Mouse (Mus musculus) embryonic facial prominence, embryonic 11.5 days (tissue): Measurements from ENCODE around the gene Tspan31. TPM values are rescaled to one million over a fixed set of nuclear protein-coding genes. Genes with fewer than 3 reads are reported as not detected.

Experiments
- ATAC-seq: fragments of 200-750 bp; cut with Nextera tagmentation; replicated peaks from 2 replicates; pipeline ENCODE4 v1.8.0; 2017; ENCODE audit warnings: low read depth; ENCODE audit not compliant: insufficient number of reproducible peaks, low FRiP score, low TSS enrichment
- DNase-seq: peaks from one replicate; pipeline ENCODE4 v3.0.0-alpha.2; 2015; ENCODE audit warnings: low spot score
- H3K27ac ChIP-seq: fragments of 300-500 bp; sonication (generic); replicated peaks from 2 replicates; pipeline ENCODE4 v1.5.1; 2014; ENCODE audit warnings: mild to moderate bottlenecking, low read depth, low read length, control low read depth
- H3K27me3 ChIP-seq: fragments of 300-500 bp; sonication (generic); 2 replicates; pipeline ENCODE4 v1.6.1; 2014; ENCODE audit warnings: mild to moderate bottlenecking, low read length, moderate library complexity, mixed read lengths; ENCODE audit not compliant: control insufficient read depth, insufficient read depth
- H3K36me3 ChIP-seq: fragments of 300-500 bp; sonication (generic); replicated peaks from 2 replicates; pipeline ENCODE4 v1.6.1; 2014; ENCODE audit warnings: low read depth, mild to moderate bottlenecking, low read length, moderate library complexity, mixed read lengths; ENCODE audit not compliant: control insufficient read depth, insufficient read depth
- H3K4me1 ChIP-seq: fragments of 300-500 bp; sonication (generic); 2 replicates; pipeline ENCODE4 v1.6.1; 2014; ENCODE audit warnings: low read length, mixed read lengths; ENCODE audit not compliant: control insufficient read depth, insufficient read depth
- H3K4me2 ChIP-seq: fragments of 300-500 bp; sonication (generic); 2 replicates; pipeline ENCODE4 v1.6.1; 2014; ENCODE audit warnings: low read depth, mild to moderate bottlenecking, control low read depth, low read length, moderate library complexity
- H3K4me3 ChIP-seq: fragments of 300-500 bp; sonication (generic); 2 replicates; pipeline ENCODE4 v1.5.1; 2014; ENCODE audit warnings: low read depth, low read length, control low read depth
- H3K9ac ChIP-seq: fragments of 300-500 bp; sonication (generic); replicated peaks from 2 replicates; pipeline ENCODE4 v1.6.1; 2014; ENCODE audit warnings: mild to moderate bottlenecking, control low read depth, low read length
- H3K9me3 ChIP-seq: fragments of 300-500 bp; sonication (generic); replicated peaks from 2 replicates; pipeline ENCODE4 v1.6.1; 2016; ENCODE audit warnings: mild to moderate bottlenecking, low read length, inconsistent platforms, mixed read lengths; ENCODE audit not compliant: control insufficient read depth
- WGBS: fragments of 180-500 bp; shearing (Covaris S2); extraction: QIAGEN DNeasy Blood & Tissue Kit; methylation state at CpG from one replicate; pipeline ENCODE4 v1.1.7; 2014; 5-methylcytosine and 5-hydroxymethylcytosine counted together
- polyA plus RNA-seq: library from polyadenylated mRNA; unstranded; fragments of >200 nt; fragmentation: Nextera tagmentation; extraction: Ambion mirVana; gene quantifications from 2 replicates; pipeline ENCODE4 v1.2.1, GENCODE M21; 2014

The Tspan31 gene
- polyA plus RNA-seq, 1 experiment from 2014 or later, result 83.4 TPM

DNA sequence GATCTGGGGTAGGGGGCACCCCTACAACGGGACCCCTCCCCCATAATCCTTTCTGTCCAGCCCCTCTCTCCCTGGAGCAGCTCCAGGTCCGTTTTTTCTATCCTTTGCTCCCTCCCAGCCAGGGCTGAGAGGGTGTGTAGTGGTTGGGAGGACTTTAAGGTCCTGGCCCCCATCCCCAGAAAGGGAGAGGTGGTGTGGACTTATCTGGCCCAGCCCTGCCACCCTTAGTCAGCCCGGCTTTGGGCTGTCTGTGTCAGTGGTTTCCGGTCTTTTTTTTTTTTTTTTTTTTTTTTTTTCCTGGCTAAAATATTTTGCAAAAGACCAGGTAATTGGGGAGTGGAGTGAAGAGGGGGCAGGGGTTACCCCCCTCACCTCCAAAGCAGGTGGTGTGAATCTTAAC, 22.7 kb upstream of the Tspan31 start:
- Histone ChIP-seq H3K9me3 (no peaks in the 10 kb centered on the region), H3K27me3 (peaks cover 39% of the 10 kb centered on the region), H3K4me1 (0 out of 2 replicates have a peak, but pooled peaks cover 3% of the 10 kb centered on the region), H3K4me2 (no peak overlapping the region), H3K27ac (no peak overlapping the region), H3K4me3 (no peak overlapping the region), H3K9ac (no peak overlapping the region), H3K36me3 (peaks cover 3% of the 10 kb centered on the region)
- 44% methylated on average over 4 of the region's 4 CpGs for whole genome bisulfite sequencing
- no peak for ATAC-seq
- no peak for DNase-seq

DNA sequence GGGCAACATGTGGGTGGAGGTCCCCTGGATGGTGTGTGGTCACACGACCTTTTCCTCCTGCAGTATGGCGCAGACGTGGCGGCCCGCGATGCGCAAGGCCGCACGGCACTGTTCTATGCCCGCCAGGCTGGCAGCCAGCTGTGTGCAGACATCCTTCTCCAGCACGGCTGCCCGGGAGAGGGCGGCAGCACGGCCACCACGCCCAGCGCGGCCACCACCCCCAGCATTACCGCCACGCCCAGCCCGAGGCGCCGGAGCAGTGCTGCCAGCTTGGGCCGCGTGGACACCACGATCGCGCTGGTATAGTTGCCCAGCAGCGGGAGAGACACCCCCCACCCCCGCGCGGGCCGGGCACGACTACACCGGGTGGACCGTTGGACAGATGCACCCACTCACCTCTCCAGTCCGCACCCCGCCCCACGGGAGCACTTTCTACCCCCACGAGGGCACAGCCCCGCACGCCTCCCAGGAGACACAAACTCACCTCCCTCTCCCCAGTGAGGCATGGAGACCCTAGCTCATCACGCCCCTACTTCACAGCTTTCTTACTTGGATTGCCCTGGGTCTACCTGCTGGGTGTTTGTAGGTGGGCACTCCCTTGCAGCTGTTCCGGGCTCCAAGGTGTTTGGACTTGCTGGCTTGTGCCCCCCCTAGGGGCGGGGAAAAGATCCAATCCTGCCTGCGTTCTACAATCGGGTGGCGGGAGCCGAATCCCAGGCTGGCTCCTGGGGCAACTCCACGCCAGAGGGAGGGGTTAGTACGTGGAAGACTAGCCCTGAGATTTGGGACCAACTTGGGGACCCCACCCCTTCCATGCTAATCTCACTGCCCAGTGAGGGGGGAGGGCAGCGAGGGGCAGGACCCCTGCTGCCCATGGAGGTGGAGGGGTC, 21.7 kb upstream of the Tspan31 start:
- Histone ChIP-seq H3K9ac (no peak overlapping the region), H3K4me2 (0 out of 2 replicates have a peak overlapping the region, but pooled peaks have one; percentile 19), H3K27me3 (peaks cover 39% of the 10 kb centered on the region), H3K27ac (no peak overlapping the region), H3K4me3 (no peak overlapping the region), H3K36me3 (no peaks in the 10 kb centered on the region; the same call in 1 of the 2 replicates), H3K9me3 (no peaks in the 10 kb centered on the region), H3K4me1 (0 out of 2 replicates have a peak, but pooled peaks cover 3% of the 10 kb centered on the region)
- ATAC-seq (peak; percentile 9; the same call in 1 of the 2 replicates), DNase-seq (no peak)
- WGBS, result 7% methylated on average over 51 of the region's 51 CpGs

GRCm38 (mm10) chr10:127090560-127091411, 20.7 kb upstream of the Tspan31 start:
- no peak for ATAC-seq
- no peak overlapping the region for H3K4me3 ChIP-seq
- WGBS, result 6% methylated on average over 57 of the region's 57 CpGs

DNA sequence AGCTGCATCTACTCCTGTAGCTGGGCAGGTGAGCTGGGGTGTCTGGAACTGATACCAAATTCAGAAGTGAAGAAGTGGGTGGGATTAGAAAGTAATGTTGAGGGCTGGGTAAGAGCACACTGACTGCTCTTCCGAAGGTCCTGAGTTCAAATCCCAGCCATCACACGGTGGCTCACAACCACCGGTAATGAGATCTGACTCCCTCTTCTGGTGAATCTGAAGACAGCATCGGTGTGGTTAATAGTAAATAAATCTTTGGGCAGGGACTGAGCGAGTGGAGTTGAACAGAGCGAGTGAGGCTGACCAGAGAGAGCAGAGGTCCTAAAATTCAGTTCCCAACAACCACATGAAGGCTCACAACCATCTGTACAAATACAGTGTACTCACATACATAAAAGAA, 15.6 kb upstream of the Tspan31 start:
- H3K4me2 ChIP-seq, result no peak overlapping the region
- no peak for ATAC-seq
- 70% methylated on average over 6 of the region's 6 CpGs for WGBS
- peaks cover 9% of the 10 kb centered on the region for H3K4me1 ChIP-seq
- no peaks in the 10 kb centered on the region for H3K9me3 ChIP-seq
- H3K27me3 ChIP-seq, result peaks cover 46% of the 10 kb centered on the region
- H3K36me3 ChIP-seq, result no peaks in the 10 kb centered on the region
- no peak overlapping the region for H3K9ac ChIP-seq
- no peak overlapping the region for H3K4me3 ChIP-seq
- DNase-seq, result no peak
- H3K27ac ChIP-seq, result no peak overlapping the region

More at GRCm38 (mm10) chr10:127090560-127091411, 20.7 kb upstream of the Tspan31 start:
- Histone ChIP-seq H3K9me3 (no peaks in the 10 kb centered on the region), H3K27ac (no peak overlapping the region), H3K27me3 (peaks cover 39% of the 10 kb centered on the region), H3K4me2 (peak overlapping the region; percentile 17; the same call in 1 of the 2 replicates), H3K36me3 (no peaks in the 10 kb centered on the region; the same call in 1 of the 2 replicates), H3K9ac (no peak overlapping the region), H3K4me1 (0 out of 2 replicates have a peak, but pooled peaks cover 3% of the 10 kb centered on the region)
- peak; percentile 61 for DNase-seq

GRCm38 (mm10) chr10:127085052-127085451, 15.0 kb upstream of the Tspan31 start:
- Histone ChIP-seq H3K27me3 (peaks cover 46% of the 10 kb centered on the region), H3K4me2 (no peak overlapping the region), H3K4me1 (peaks cover 9% of the 10 kb centered on the region), H3K9ac (no peak overlapping the region), H3K4me3 (no peak overlapping the region), H3K9me3 (no peaks in the 10 kb centered on the region), H3K27ac (no peak overlapping the region), H3K36me3 (no peaks in the 10 kb centered on the region)
- no peak for DNase-seq
- no peak for ATAC-seq
- 78% methylated on average over 9 of the region's 9 CpGs for WGBS

GRCm38 (mm10) chr10:127083915-127084306, 13.8 kb upstream of the Tspan31 start:
- ATAC-seq (no peak), DNase-seq (no peak)
- H3K9ac ChIP-seq, result no peak overlapping the region
- no peaks in the 10 kb centered on the region for H3K36me3 ChIP-seq
- no peaks in the 10 kb centered on the region for H3K9me3 ChIP-seq
- no peak overlapping the region for H3K4me3 ChIP-seq
- no peak overlapping the region for H3K4me2 ChIP-seq
- peaks cover 11% of the 10 kb centered on the region for H3K4me1 ChIP-seq
- WGBS, result 43% methylated on average over 5 of the region's 5 CpGs
- peaks cover 45% of the 10 kb centered on the region for H3K27me3 ChIP-seq
- H3K27ac ChIP-seq, result no peak overlapping the region

- Histone ChIP-seq H3K27ac (no peak overlapping the region), H3K4me1 (peaks cover 11% of the 10 kb centered on the region), H3K36me3 (no peaks in the 10 kb centered on the region), H3K4me2 (no peak overlapping the region), H3K9me3 (no peaks in the 10 kb centered on the region), H3K27me3 (peaks cover 45% of the 10 kb centered on the region), H3K4me3 (no peak overlapping the region), H3K9ac (no peak overlapping the region)
- DNase-seq, result no peak
- 33% methylated on average over 8 of the region's 8 CpGs for WGBS
- no peak for ATAC-seq
Observed at GRCm38 (mm10) chr10:127083292-127083914, 13.3 kb upstream of the Tspan31 start.
